Mouse (Mus musculus) ZHBTc4 (cell line): ENCODE results near the gene Ubb.

Experiments used
- DNase-seq: peaks from one replicate; pipeline ENCODE4 v3.0.0-alpha.2; 2011; ENCODE audit warnings: low read depth, low spot score

The Ubb gene

GRCm38 (mm10) chr11:62551226-62552119 is 502 bp downstream of the Ubb start:
- DNase-seq: peak; percentile 92

DNA sequence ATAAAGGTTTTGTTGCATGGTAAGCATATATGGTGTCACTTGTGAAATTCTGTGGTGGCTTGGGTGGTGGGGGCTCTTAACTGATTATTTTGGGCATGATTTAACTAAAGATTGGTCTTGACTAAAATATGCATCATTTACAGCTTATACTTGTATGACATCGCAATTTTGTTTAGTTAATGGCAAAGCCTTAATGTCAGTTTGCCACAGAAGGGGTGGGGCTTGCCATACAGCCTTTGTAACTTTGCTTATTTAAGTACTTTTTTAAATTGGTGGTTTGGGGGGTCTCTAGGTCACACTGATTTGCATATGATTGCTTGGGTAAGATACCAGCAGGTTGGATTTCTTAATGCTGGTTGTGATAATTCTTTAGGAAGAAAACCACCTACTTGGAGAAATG is 2.2 kb downstream of the Ubb start:
- DNase-seq: peak; percentile 36

DNA sequence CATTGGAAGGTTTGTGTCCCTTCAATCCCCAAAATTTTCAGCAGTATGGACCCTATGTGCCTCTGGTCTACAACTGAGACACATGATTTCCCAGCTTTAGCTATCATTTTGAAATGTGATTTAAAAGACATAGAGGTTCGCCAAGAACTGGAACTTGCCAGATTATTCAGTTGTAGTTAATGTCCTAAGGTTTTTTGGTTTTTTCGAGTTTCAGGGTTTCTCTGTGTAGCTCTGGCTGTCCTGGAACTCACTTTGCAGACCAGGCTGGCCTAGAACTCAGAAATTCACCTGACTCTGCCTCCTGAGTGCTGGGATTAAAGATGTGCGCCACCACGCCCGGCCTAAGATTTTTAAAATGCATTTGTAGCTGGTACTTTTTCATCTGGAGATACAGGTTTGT is 2.7 kb downstream of the Ubb start:
- no peak for DNase-seq

DNA sequence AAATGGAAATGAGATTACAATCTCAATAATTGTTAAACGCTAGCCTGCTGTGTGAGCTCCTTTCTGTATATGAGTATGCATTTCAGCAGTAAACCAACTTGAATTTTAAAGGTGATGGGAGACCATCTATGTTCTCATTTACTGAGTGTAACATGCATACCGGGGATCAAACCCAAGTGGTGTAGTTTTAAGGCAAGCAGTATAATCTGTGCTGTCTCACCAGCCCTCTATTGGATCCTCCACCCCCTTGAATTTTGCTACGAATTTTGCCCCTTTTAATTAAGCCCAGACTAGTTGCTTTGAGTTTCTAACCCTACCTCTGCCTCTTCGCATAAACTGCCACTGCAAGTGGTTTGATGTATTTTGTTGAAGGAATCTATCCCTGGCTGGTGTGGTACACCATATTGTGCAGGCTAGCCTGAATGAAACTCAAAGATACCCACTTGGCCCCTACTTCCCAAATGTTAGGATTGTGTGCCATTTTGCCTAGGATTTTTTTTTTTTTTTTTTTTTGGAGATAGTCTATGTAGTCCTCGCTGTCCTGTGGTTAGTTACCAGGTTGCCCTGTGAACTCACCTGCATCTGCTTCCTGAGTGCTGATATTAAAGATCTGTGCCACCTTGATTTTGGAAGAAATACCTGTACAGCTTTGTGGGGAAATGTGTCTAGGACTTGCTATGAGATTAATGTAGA is 3.3 kb downstream of the Ubb start:
- peak; percentile 36 for DNase-seq

DNA sequence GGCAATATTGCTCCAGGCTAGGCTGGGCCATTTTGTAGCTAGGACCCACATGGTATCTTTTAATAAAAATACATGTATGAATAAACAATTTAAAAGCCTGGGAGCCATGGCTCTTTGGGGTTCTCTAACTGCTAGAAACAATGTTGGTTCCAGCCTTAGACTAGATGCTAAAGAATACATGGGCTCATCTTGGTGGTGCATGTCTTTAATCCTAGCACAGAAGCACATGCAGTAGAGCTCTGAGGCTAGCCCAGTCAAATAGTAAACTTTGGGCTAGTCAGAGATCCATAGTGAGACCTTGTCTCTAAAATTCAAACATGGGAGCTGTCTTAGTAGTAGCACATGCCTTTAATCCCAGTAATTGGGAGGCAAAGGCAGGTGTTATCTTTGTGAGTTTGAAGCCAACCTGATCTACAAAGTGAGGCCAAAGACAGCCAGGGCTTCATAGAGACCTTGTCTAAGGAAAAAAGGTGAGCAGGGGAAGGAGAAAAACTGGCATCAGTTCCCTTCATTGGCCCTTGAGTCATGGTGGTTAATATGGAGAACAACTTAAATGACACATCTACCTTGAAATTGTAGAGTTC is 4.1 kb downstream of the Ubb start:
- DNase-seq: peak; percentile 32

GRCm38 (mm10) chr11:62555896-62556412 is 5.0 kb downstream of the Ubb start:
- DNase-seq: no peak

DNA sequence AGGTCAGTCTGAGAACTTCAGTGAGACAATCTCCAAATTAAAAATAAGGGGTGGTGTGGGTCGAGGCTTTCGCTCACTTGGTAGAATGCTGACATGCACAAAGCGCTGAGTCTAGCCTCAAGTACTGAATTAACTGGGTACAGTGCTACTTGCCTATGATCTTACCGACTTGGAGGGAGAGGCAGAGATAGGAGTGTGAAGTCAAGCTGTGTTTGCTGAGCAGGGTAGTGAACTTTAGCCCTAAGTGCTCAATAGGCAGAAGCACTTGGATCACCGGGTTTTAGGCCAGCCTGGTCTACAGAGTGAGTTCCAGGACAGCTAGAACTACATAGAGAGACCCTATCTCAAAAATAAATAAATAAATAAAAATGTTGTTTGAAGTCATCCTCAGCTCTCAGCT is 6.2 kb downstream of the Ubb start:
- DNase-seq: no peak

- DNase-seq: no peak
Observed at GRCm38 (mm10) chr11:62558152-62558551, 7.2 kb downstream of the Ubb start.

GRCm38 (mm10) chr11:62558961-62559646 is 8.1 kb downstream of the Ubb start:
- DNase-seq: no peak

- peak; percentile 67 for DNase-seq
Observed at GRCm38 (mm10) chr11:62560463-62561016, 9.6 kb downstream of the Ubb start.

DNA sequence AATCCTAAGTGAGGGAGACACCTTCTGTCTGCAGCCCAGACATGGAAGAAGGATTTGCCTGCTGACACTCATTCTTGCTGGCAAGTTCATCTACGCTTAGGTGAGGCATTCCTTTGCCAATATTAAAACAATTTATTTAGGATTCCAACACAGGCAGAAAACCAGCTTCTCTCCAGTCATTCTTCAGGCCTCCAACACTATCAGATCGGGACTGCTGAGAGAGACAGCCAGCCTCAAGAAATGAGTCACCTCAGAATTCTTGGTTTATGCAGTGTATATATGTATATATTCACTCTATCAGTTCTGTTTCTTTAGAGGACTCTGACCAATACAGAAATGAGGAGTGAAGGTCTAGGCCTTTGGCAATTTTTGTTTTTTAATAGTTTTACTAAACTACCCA is 12.6 kb downstream of the Ubb start:
- no peak for DNase-seq

GRCm38 (mm10) chr11:62565747-62566146 is 14.8 kb downstream of the Ubb start:
- no peak for DNase-seq

DNA sequence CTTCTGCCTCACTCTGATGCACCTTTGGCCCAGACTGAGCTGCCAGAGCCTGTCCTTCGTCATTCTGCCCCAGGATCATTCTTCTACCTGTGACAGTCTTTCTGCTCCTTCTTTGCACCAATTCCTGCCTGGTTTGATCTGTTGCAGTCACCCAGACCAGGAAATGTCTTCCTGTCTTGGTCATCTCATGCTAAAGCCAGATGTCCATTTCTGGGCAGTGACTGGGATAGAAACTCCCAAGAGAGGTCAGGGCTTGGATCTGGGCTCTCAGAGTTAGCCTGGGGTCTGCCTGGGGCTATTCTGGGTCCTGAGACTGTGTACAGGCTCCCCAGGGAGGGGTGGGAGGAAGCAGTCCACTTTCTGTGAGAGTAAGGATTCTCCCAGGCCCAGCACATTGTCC is 15.2 kb downstream of the Ubb start:
- no peak for DNase-seq

- DNase-seq: no peak
Observed at GRCm38 (mm10) chr11:62568300-62568699, 17.3 kb downstream of the Ubb start.

DNA sequence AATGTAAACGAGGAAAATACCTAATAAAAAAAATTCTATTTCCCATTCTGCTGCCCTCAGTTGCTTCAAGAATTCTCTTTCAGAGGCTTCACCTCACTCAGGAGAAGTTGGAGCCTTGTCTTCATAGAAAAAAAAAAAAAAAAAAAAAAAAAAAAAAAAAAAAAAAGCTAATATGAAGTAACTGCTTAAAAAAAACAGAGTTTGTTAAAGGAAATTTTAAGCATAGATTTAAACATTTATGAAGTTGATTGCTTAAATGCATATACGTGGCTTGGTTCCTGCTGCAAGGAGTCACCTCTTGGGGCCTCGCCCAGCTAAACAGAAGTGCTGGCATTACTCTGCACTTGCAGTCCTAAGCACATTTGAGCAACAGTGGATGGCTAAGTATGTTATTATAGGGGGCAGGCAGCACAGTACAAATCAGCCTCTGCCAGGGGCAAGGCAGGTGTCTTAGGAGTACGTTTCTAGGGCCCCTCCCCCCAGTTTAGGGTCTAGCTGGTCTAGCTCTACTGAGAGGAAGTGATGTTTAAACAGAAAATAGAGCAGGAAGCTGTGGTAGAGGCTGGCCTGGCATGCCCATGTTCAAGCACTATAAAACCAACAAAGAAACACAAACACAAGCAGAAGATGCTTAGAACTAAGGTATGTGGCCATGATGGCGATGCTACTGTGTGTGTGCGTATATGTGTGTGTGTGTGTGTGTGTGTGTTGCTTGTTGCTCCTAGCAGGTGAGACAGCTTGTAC is 23.2 kb downstream of the Ubb start, which contains the start of gene Trpv2:
Gene Trpv2 (plus strand): TSS at position 528 of the 744 bp plus-strand sequence.
- no peak for DNase-seq

DNA sequence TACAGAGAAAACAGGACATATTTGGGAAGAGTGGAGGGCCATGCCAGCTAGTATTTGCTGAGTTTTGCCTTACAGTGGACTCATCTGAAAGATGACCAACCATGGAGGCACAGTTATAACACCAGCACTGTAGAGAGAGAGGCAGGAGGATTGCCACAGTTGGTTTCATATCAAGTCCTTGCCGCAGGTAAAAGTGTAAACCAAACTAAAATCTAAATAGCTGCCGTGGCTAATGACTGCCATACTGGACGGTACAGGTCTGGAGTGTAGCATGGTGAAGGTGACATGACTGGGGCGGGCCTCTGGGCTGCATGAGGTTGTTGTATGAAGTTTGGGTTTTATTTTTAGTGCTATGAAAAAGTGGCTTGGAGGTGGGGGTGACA is 23.7 kb downstream of the Ubb start:
- no peak for DNase-seq

DNA sequence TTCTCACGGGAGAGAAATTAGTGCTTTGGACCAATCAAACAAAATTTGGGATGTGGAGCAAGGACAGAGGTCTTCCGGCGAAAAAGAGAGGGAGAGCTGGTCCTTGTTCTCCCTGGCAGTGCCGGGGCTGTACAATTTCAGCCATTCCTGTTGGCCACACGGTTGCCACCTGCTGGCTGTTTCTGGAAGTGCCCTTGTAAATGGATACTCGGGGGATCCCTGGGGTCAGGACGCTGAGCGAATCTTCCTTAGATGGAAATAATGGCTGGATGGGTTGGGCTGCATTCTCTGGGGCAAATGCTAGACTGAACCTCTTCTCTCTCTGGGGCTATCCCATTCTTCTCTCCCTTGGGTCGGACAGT is 24.3 kb downstream of the Ubb start:
- peak; percentile 92 for DNase-seq

- no peak for DNase-seq
Observed at GRCm38 (mm10) chr11:62575659-62576438, 24.9 kb downstream of the Ubb start.

DNA sequence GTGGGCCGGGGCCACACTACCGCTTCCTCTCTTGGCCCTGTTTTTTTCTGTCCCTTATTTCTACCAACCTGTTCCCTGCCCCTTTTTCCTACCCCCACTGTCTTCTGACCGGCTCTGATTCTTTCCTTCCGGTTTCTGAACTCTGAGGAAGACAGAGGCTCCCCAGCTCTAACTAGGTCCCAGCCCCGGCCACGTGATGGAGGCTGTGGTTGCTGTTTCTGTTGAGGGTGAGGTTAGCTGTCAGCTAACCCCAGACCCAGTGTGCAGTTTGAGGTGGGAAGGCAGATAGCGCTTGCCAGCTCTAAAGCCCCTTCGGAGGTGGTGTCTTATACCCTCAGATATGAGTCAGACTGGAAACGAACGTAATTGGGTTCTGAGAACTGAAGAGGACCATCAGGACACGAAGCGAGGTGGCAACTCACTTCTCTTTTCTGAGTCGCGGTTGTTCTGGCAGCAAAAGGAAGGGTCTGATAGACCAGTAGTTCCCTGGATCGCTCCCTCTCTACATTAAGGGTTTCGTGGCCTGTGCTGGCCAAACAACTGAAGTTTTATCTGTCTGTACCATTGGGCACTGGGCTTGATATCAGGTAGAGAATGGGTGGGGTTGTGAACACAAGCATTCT is 25.7 kb downstream of the Ubb start:
- no peak for DNase-seq

DNA sequence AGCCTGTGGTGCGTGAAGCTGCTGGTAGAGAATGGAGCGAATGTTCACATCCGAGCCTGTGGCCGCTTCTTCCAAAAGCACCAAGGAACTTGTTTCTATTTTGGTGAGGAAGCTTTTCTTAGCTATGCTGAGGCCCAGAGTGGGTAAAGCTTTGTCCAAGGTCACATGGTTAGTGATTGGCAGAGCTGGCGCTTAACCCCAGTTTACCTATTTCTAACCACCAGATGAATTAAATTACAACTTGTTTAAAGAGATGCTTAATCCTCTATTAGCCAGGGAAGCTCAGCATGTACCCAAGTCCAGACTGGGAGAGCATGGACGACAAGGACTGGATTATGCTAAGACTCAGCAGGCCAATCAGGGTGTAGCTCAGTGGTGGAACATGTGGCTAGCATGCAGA is 32.1 kb downstream of the Ubb start:
- DNase-seq: no peak
